Mouse (Mus musculus) induced T-regulatory cell, adult 2 months (primary cell): ENCODE measurements at regions not wholly inside any gene's neighbourhood (a gene's known extent, or its start where the extent isn't known, plus 50 kb on each side); places are given as distances from the start of the nearest gene placed in this dataset.

Experiments
- DNase-seq: peaks from one replicate; pipeline ENCODE4 v3.0.0-alpha.2; 2012; ENCODE audit warnings: low read depth

- no peak for DNase-seq
Measured at GRCm38 (mm10) chr6:49893113-49893512, 70.6 kb downstream of the Npy start.

GRCm38 (mm10) chr6:49899146-49899545 is 76.6 kb downstream of the Npy start:
- no peak for DNase-seq

GRCm38 (mm10) chr6:49901512-49901911 is 79.0 kb downstream of the Npy start:
- no peak for DNase-seq

- no peak for DNase-seq
Measured at GRCm38 (mm10) chr6:49904001-49904400, 81.5 kb downstream of the Npy start.

GRCm38 (mm10) chr6:49906456-49906855 is 83.9 kb downstream of the Npy start:
- no peak for DNase-seq

GRCm38 (mm10) chr6:49919089-49919812 is 96.7 kb downstream of the Npy start:
- DNase-seq, result peak; percentile 14

- DNase-seq, result no peak
Measured at GRCm38 (mm10) chr6:49919813-49920170, 97.3 kb downstream of the Npy start.

- DNase-seq, result no peak
Measured at GRCm38 (mm10) chr6:49924296-49924695, 101.8 kb downstream of the Npy start.

- no peak for DNase-seq
Measured at GRCm38 (mm10) chr6:49928075-49928474, 105.6 kb downstream of the Npy start.

GRCm38 (mm10) chr6:49930104-49930503 is 107.6 kb downstream of the Npy start:
- DNase-seq, result peak; percentile 65

GRCm38 (mm10) chr6:49943087-49943486 is 120.6 kb downstream of the Npy start:
- DNase-seq, result no peak

GRCm38 (mm10) chr6:49958891-49959290 is 136.4 kb downstream of the Npy start:
- DNase-seq, result no peak

- DNase-seq, result no peak
Measured at GRCm38 (mm10) chr6:49961166-49961565, 138.7 kb downstream of the Npy start.

GRCm38 (mm10) chr6:49965944-49966545 is 143.5 kb downstream of the Npy start:
- DNase-seq, result no peak

GRCm38 (mm10) chr6:49966555-49966954 is 143.5 kb upstream of the Mpp6 start:
- DNase-seq, result no peak

- peak; percentile 71 for DNase-seq
Measured at GRCm38 (mm10) chr6:49973258-49973865, 136.7 kb upstream of the Mpp6 start.

GRCm38 (mm10) chr6:49977783-49978182 is 132.3 kb upstream of the Mpp6 start:
- DNase-seq, result no peak

GRCm38 (mm10) chr6:49983740-49984139 is 126.3 kb upstream of the Mpp6 start:
- DNase-seq, result no peak

- no peak for DNase-seq
Measured at GRCm38 (mm10) chr6:49985127-49985526, 124.9 kb upstream of the Mpp6 start.

GRCm38 (mm10) chr6:49987141-49987540 is 122.9 kb upstream of the Mpp6 start:
- no peak for DNase-seq

GRCm38 (mm10) chr6:49987541-49988210 is 122.4 kb upstream of the Mpp6 start:
- DNase-seq, result no peak

GRCm38 (mm10) chr6:49989585-49990521 is 120.2 kb upstream of the Mpp6 start:
- no peak for DNase-seq
